Mouse (Mus musculus) C3H10T1/2 (cell line): ENCODE data around the gene Nup62cl. TPM values are rescaled to one million over a fixed set of nuclear protein-coding genes. Genes with fewer than 3 reads are reported as not detected.

Experiments
- polyA plus RNA-seq, 2 experiments: library from polyadenylated mRNA; unstranded; fragments of >200 nt; fragmentation: generic; extraction: Trizol; gene quantifications; one replicate each; pipeline ENCODE4 v1.2.1; 2012; ENCODE audit warnings: missing spikeins in 2 of 2

Nup62cl gene
- not detected for polyA plus RNA-seq

GRCm38 (mm10) chrX:140062135-140062975 is at the start of gene Nup62cl, which contains the start of gene Pih1h3b:
Gene Nup62cl (minus strand): TSS chrX:140062712.
Gene Pih1h3b (plus strand): TSS chrX:140062879.

GRCm38 (mm10) chrX:139997740-139998690 is 64.5 kb downstream of the Nup62cl start, which contains the start of gene Rbm41:
Gene Rbm41 (minus strand): TSS chrX:139998595.

Other genes with a start within 250 kb of the Nup62cl start
- gene Morc4, start 191.0 kb downstream of the Nup62cl start, polyA plus RNA-seq = 1 to 10 TPM in 1 of 2 experiments, under 1 TPM in 1; 0.98 to 6.2 TPM
- gene Rbm41, start 64.1 kb downstream of the Nup62cl start, polyA plus RNA-seq = under 1 TPM; 0.05 to 0.55 TPM
- gene Pih1h3b, start 167 bp upstream of the Nup62cl start, polyA plus RNA-seq = not detected